21 mouse cellular contexts compared by ENCODE assay signal in genomic region chr10:19105231-19105681, GRCm38 (mm10).
DNase-seq lines count a peak whose midpoint lies in the region; ATAC-seq and TF ChIP-seq lines count a peak whose summit lies in the region.
"Had no signal": no experiment of that assay in that cellular context is flagged by ENCODE, and none has a peak within 500 bp of the region (broad histone marks: within the 10 kb centered on the region; RNA-seq: fewer than 3 reads in every experiment).

No protein-coding gene starts in this region.

- no peaks in the 10 kb centered on the region for H3K27me3 ChIP-seq in embryonic facial prominence, embryonic 11.5 days (ENCODE audit: control insufficient read depth, insufficient read depth, low read length)
- H3K27me3 ChIP-seq in limb, embryonic 10.5 days (ENCODE audit: low read depth, poor library complexity, severe bottlenecking), result no peaks in the 10 kb centered on the region
- H3K27me3 ChIP-seq: CH12.LX; kidney, embryonic 15.5 days; liver, embryonic 15.5 days; midbrain, embryonic 15.5 days; stomach, embryonic 15.5 days had no signal

- 30% methylated on average over 6 of the region's 6 CpGs for WGBS in embryonic facial prominence, embryonic 11.5 days
- 35% methylated on average over 6 of the region's 6 CpGs for WGBS in limb, embryonic 10.5 days

- no peaks in the 10 kb centered on the region for H3K9me3 ChIP-seq in embryonic facial prominence, embryonic 11.5 days (replicated peaks; ENCODE audit: control insufficient read depth, low read length)
- no peaks in the 10 kb centered on the region for H3K9me3 ChIP-seq in limb, embryonic 10.5 days (replicated peaks)
- H3K9me3 ChIP-seq: forebrain, embryonic 10.5 days; kidney, embryonic 15.5 days; liver, embryonic 15.5 days; midbrain, embryonic 15.5 days; stomach, embryonic 15.5 days had no signal

- ATAC-seq in embryonic facial prominence, embryonic 11.5 days (replicated peaks; ENCODE audit: insufficient number of reproducible peaks, low FRiP score, low TSS enrichment, low read depth), result no peak; the same call in 1 of the 2 replicates
- ATAC-seq: hindbrain, postnatal 0 days; midbrain, embryonic 15.5 days had no signal

- TF ChIP-seq CTCF in layer of hippocampus, adult 2 months (conservative IDR thresholded peaks at IDR 0.05), result no peak

- H3K4me3 ChIP-seq in embryonic facial prominence, embryonic 11.5 days (ENCODE audit: low read depth, low read length), result no peak overlapping the region
- H3K4me3 ChIP-seq in limb, embryonic 10.5 days, result peak overlapping the region; percentile 24
- H3K4me3 ChIP-seq in layer of hippocampus, adult 2 months, result no peak overlapping the region
- H3K4me3 ChIP-seq: forebrain, embryonic 10.5 days; heart, adult 2 months; kidney, embryonic 15.5 days; liver, embryonic 15.5 days; midbrain, embryonic 15.5 days; stomach, embryonic 15.5 days had no signal

- H3K27ac ChIP-seq in embryonic facial prominence, embryonic 11.5 days (replicated peaks; ENCODE audit: low read depth, low read length), result peak overlapping the region; percentile 67; the same call in 1 of the 2 replicates
- peak overlapping the region; percentile 88 for H3K27ac ChIP-seq in limb, embryonic 10.5 days
- no peak overlapping the region for H3K27ac ChIP-seq in layer of hippocampus, adult 2 months
- H3K27ac ChIP-seq: heart, adult 2 months; hindbrain, postnatal 0 days; kidney, embryonic 15.5 days; liver, embryonic 15.5 days; midbrain, embryonic 15.5 days; stomach, embryonic 15.5 days had no signal

- H3K9ac ChIP-seq in embryonic facial prominence, embryonic 11.5 days (replicated peaks; ENCODE audit: low read length), result no peak overlapping the region
- H3K9ac ChIP-seq: kidney, embryonic 15.5 days; liver, embryonic 15.5 days; midbrain, embryonic 15.5 days; stomach, embryonic 15.5 days had no signal

- H3K4me2 ChIP-seq in embryonic facial prominence, embryonic 11.5 days (ENCODE audit: low read depth, low read length), result no peak overlapping the region
- H3K4me2 ChIP-seq: kidney, embryonic 15.5 days; liver, embryonic 15.5 days; midbrain, embryonic 15.5 days; stomach, embryonic 15.5 days had no signal

- no peaks in the 10 kb centered on the region for H3K4me1 ChIP-seq in embryonic facial prominence, embryonic 11.5 days (ENCODE audit: control insufficient read depth, insufficient read depth, low read length)
- H3K4me1 ChIP-seq in limb, embryonic 10.5 days, result peaks cover 21% of the 10 kb centered on the region
- H3K4me1 ChIP-seq: forebrain, embryonic 10.5 days; kidney, embryonic 15.5 days; liver, embryonic 15.5 days; midbrain, embryonic 15.5 days; stomach, embryonic 15.5 days had no signal

- DNase-seq in embryo, embryonic 10 days (ENCODE audit: low spot score), result peak; percentile 23
- DNase-seq in embryo, embryonic 9.5 days (ENCODE audit: extremely low spot score), result no peak
- DNase-seq in 3T3-L1 (ENCODE audit: low read depth, low spot score), result peak; percentile 27
- peak; percentile 91 for DNase-seq in embryonic facial prominence, embryonic 11.5 days (ENCODE audit: low spot score)
- peak; percentile 58 for DNase-seq in limb, embryonic 10.5 days (ENCODE audit: low spot score)
- no peak for DNase-seq in layer of hippocampus, adult 2 months (ENCODE audit: low spot score in 2 of 2)
- no peak for DNase-seq in adrenal gland, adult 8-10 months
- DNase-seq in frontal cortex, postnatal 10 days (ENCODE audit: low spot score in 2 of 2), result no peak
- DNase-seq: adrenal gland, postnatal 36 days; cerebellum, postnatal 36 days; heart, adult 2 months; layer of hippocampus, adult 9-11 months; lung, postnatal 10 days; spleen, adult 18-20 months had no signal

- no peaks in the 10 kb centered on the region for H3K36me3 ChIP-seq in embryonic facial prominence, embryonic 11.5 days (replicated peaks; ENCODE audit: control insufficient read depth, insufficient read depth, low read depth, low read length)
- no peaks in the 10 kb centered on the region for H3K36me3 ChIP-seq in limb, embryonic 10.5 days
- H3K36me3 ChIP-seq: forebrain, embryonic 10.5 days; kidney, embryonic 15.5 days; liver, embryonic 15.5 days; midbrain, embryonic 15.5 days; stomach, embryonic 15.5 days had no signal

Comparison
In these comparisons a context has a peak if more than half of its experiments do, and no peak if none do; other contexts are left out.
1. DNase-seq: peak in embryo, embryonic 10 days (single experiment), 3T3-L1 (single experiment), embryonic facial prominence, embryonic 11.5 days (single experiment) and limb, embryonic 10.5 days (single experiment); none in embryo, embryonic 9.5 days (single experiment), layer of hippocampus, adult 2 months (0 of 2), adrenal gland, adult 8-10 months (single experiment) and frontal cortex, postnatal 10 days (0 of 2).